Mouse (Mus musculus) liver, adult 10 weeks (tissue): Measurements from ENCODE around the gene Olfr676. TPM values are rescaled to one million over a fixed set of nuclear protein-coding genes. Genes with fewer than 3 reads are reported as not detected.

Experiments used
- polyA plus RNA-seq: library from polyadenylated mRNA; stranded (reverse); fragments of 350-450 nt; fragmentation: Illumina TruSeq; extraction: RNeasy Lipid Tissue Mini Kit (QIAGEN cat#74804); gene quantifications from one replicate; pipeline ENCODE4 v1.2.3, GENCODE M21; 2014; ENCODE audit warnings: low read depth, low replicate concordance

The Olfr676 gene
- not detected for polyA plus RNA-seq

GRCm38 (mm10) chr7:105032398-105032797 lies at the start of gene Olfr676:
Gene Olfr676 (plus strand): TSS chr7:105032698.

DNA sequence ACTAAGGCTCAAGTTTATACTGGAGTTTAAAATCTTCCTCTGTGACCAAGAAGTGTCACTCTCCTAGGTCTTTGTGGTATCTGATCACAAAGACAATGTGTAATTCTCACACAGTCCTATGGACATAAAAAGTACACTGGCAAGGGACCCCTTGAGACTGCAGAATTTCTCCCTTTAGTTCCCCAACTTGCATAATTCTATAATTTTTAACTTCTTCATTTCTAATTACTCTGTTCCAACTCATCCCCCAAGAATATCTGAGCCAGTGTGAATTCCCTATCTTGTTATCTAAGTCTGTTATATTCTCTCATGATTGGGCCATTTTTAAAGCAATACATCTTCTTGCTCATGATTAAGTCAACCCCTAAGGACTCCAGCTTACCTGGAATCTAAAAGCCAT lies 30.6 kb upstream of the Olfr676 start, which contains the start of gene Olfr672:
Gene Olfr672, minus strand, starts transcription at position 101 of the 400 bp plus-strand sequence.

GRCm38 (mm10) chr7:105028360-105028759 lies 4.1 kb upstream of the Olfr676 start, which contains the start of gene Olfr675:
Gene Olfr675 (minus strand): TSS chr7:105028460.

GRCm38 (mm10) chr7:105064175-105064574 lies 31.7 kb downstream of the Olfr676 start, which contains the start of gene Olfr678:
Gene Olfr678 (plus strand): TSS chr7:105064475.

DNA sequence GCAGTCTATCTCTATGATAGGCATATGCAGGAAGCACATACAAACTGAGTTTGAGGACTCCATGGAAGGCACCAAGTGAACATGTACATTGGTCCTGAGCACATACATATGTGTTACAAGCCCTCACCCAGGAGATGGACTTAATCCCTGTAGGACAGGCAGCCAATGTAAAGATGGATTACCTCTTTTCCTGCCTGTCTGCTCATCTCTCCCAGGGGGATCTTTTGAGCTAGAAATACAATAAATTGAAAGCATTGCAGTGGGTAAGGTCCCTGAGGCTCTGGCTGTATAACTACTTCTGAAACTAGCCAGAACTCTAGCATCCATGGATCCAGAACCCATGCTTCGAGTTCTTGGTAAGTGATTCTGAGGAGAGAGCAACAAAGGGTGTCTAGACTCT lies 48.4 kb downstream of the Olfr676 start, which contains the start of gene Olfr679:
Gene Olfr679, plus strand, starts transcription at position 301 of the 400 bp plus-strand sequence.

Other genes with a start within 250 kb of the Olfr676 start
- gene Usp17lb, start 190.1 kb upstream of the Olfr676 start, polyA plus RNA-seq = not detected
- gene Usp17la, start 175.7 kb upstream of the Olfr676 start, polyA plus RNA-seq = not detected
- gene Olfr665, start 154.7 kb upstream of the Olfr676 start, polyA plus RNA-seq = not detected
- not detected for gene Olfr666, start 136.7 kb upstream of the Olfr676 start, polyA plus RNA-seq
- not detected for gene Olfr667, start 111.2 kb upstream of the Olfr676 start, polyA plus RNA-seq
- gene Olfr668, start 104.6 kb upstream of the Olfr676 start, polyA plus RNA-seq = not detected
- gene Olfr669, start 98.5 kb upstream of the Olfr676 start, polyA plus RNA-seq = not detected
- not detected for gene Olfr670, start 70.1 kb upstream of the Olfr676 start, polyA plus RNA-seq
- gene Olfr671, start 53.6 kb upstream of the Olfr676 start, polyA plus RNA-seq = not detected
- not detected for gene Olfr672, start 30.7 kb upstream of the Olfr676 start, polyA plus RNA-seq
- not detected for gene Olfr675, start 4.2 kb upstream of the Olfr676 start, polyA plus RNA-seq
- gene Olfr677, start 18.7 kb downstream of the Olfr676 start, polyA plus RNA-seq = not detected
- gene Olfr678, start 31.8 kb downstream of the Olfr676 start, polyA plus RNA-seq = not detected
- gene Olfr679, start 48.5 kb downstream of the Olfr676 start, polyA plus RNA-seq = not detected
- not detected for gene Olfr680-ps1, start 60.1 kb downstream of the Olfr676 start, polyA plus RNA-seq
- gene Olfr681, start 84.1 kb downstream of the Olfr676 start, polyA plus RNA-seq = not detected
- not detected for gene Olfr683, start 114.3 kb downstream of the Olfr676 start, polyA plus RNA-seq
- not detected for gene Olfr684, start 131.0 kb downstream of the Olfr676 start, polyA plus RNA-seq
- gene Olfr685, start 153.3 kb downstream of the Olfr676 start, polyA plus RNA-seq = not detected
- not detected for gene Olfr686, start 174.8 kb downstream of the Olfr676 start, polyA plus RNA-seq